Mouse (Mus musculus) small intestine, adult 2 months (tissue): ENCODE data around the gene Psmg3.

Source experiments
- CTCF ChIP-seq: fragments of 200-500 bp; IDR thresholded peaks from 2 replicates; pipeline ENCODE4 v1.5.1; 2012; ENCODE audit warnings: low read depth, mild to moderate bottlenecking, control low read depth, inconsistent platforms, low read length, moderate library complexity, mixed read lengths; ENCODE audit not compliant: insufficient replicate concordance, insufficient read length; ENCODE audit errors: extremely low read depth
- POLR2A ChIP-seq: fragments of 200-500 bp; IDR thresholded peaks from 2 replicates; pipeline ENCODE4 v1.6.1; 2012; ENCODE audit warnings: low read depth, mild to moderate bottlenecking, control low read depth, inconsistent platforms, low read length, moderate library complexity

- no peak; the same call in 1 of the 2 replicates for TF ChIP-seq POLR2A
- TF ChIP-seq CTCF: peak; percentile 53; the same call in 1 of the 2 replicates
These were observed 23.0 kb downstream of the Psmg3 start for GRCm38 (mm10) chr5:139803601-139804102.
